Mouse (Mus musculus) frontal cortex, adult (tissue): ENCODE data around the gene Upb1.
A peak's percentile ranks its signal among the peaks of the same experiment; 100 is the strongest.
"Not testable (repeated sequence)": the region's sequence is repeated elsewhere in the genome, so short reads cannot be mapped to it uniquely, and the experiment has no call there.

Experiments used
- ATAC-seq: cut with Nextera tagmentation; 2 replicates; pipeline ENCODE4 v1.9.2; 2017; ENCODE audit warnings: mild to moderate bottlenecking, moderate library complexity, mixed read lengths; ENCODE audit not compliant: low TSS enrichment

Gene Upb1

DNA sequence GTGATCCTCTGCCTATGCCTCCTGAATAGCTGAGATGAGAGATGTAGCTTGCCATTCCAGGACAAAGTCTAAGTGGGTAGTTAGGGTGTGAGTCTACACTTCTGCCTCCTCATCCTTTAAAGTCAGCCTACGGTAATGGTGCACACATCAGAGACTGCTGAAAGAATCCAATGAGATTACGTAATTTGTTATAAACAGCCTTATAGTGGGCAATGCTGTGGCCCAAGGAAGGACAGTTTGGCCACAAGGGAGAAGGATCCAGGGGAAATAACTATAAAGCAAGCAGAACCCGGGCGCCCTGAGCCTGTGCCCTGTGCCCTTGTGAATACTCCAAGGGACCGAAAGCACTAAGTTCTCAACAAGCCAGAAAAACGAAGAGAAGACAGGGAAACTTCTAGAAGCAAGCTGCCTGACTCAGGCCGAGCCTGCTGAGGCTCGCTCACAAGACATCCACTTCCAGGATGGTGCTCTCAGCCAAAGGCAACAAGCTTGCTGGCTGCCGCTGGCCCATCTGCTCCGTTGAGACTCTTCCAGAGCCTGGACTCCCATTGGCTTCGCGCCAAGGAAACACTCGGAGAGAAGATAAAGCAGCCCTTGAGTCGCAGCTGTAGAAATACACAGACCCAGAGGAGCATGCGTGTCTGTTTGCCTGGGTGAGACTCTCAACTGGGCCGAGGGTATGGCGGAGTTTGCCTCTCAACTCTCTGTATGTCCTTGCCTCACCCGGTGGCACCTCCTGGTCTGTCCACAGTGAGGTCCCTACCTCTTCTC, 55.3 kb downstream of the Upb1 start:
- peak; percentile 90 for ATAC-seq

DNA sequence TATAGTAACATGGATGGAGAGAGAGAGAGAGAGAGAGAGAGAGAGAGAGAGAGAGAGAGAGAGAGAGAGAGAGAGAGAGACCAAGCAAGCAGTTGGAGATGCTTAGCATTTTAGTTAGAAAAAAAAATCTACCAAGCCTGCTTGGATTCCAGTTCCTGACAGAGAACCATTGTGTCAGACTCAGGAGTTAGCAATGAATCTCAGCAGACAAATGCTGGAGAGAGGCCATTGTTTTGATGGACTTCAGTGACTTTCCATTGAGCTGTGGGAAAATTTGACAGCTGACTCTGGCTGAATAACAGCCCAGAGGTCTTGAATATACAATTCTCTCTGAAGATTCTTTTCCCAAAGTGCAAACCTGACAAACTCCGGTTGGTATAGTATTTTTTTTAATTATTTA, 56.9 kb downstream of the Upb1 start:
- no peak for ATAC-seq

DNA sequence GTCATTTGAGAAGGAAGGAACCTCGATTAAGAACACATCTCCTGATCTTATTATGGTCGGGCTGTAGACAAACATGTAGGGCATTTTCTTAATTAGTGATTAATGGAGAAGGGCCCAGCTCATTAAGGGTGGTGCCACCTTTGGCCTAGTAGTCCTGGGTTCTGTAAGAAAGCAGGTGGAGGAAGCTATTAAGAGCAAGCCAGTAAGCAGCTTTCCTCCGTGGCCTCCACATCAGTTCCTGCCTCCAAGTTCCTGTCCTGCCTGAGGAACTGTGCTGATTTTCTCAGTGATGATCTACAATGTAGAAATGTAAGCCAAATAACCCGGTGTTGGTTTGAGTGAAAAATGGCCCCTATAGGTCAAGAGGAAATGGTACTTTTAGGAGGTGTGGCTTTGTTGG, 57.4 kb downstream of the Upb1 start:
- ATAC-seq: no peak

DNA sequence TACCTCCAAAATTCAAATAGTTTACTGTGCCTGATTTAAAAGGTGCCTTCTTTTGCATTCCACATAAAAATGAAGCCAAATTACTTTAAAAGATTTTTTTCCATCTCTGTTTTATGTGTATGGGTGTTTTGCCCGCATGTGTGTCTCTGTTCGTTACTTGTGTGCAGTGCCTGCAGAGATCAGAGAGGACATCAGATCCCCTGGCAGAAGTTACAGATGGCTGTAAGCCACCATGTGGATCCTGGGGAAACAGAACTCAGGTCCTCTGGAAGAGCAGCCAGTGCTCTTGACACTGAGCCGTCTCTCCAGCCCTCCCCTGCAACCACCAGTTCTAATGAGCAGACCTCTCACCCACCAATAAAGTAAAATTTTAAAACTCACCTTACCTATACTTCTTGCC, 61.8 kb downstream of the Upb1 start:
- ATAC-seq: no peak

DNA sequence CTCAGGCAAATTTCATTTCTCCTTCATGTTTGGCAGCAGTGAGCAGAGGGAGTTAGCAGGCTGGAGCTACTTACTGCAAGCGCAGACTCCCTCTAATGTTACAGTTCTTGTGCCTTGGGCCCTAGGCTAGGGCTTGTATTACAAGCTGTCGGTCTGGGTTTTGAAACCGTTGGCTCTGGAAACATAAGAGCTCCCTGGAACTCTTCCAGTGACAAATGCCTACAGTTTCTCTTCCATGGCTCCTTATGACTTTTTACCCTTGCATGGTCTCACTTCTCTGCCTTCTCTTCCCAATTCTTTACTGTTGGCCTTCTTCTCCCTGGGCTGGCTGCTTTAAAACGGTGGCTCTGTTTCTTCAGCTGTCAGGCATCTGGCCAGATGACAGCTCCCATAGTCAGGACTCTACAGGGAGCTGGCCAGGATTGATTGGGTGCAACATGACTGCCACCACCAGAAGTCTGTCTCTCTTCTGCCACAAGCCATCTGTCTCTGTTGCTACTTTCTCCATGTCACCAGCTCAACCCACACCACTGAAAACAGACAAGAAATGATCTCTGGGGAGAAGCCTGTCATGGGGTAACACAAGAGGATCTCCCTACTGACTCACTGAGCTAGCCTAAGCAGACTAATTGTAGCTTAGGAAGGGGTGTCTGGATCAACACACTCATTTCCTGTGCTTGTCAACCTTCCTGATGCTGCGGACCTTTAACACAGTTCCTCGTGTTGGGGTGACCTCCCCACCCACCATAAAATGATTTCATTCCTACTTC, 65.1 kb downstream of the Upb1 start:
- ATAC-seq: peak; percentile 67

DNA sequence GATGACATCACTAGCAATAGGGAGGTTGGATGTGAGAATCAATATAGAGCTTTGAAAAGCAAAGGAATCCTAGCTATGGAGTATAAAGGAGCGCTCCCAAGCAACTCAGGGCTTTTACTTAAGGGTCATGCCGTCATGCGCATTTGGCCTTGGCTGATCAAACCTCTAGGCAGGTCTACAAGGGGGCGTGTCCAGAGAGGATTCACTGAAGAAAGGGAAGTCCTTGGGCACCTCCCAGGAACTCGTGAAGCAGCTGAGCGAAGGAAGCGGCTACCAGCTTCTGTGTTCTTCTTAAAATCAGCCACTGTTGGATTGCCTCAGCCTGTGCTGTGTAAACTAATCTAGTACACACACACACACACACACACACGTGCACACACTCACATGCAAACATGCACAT, 72.5 kb downstream of the Upb1 start:
- no peak for ATAC-seq

DNA sequence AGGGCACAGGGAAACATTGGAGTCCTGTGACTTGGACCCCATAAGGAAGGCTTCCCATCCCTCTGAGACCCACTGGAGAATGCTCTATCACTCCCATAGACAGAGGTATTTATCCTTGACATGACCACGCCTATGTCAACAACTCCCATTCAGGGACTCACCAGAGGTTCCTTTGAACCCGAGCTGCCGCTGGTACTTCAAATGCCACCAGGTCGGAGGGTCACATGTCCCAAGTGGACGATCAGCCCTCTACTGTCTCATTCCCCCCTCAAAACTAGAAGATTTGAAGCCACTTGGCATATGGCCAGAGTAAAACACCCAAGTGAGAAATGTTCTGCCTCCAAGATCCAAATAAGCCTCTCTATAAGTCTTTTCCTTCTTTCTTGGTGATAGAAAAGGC, 73.7 kb downstream of the Upb1 start:
- ATAC-seq: no peak

DNA sequence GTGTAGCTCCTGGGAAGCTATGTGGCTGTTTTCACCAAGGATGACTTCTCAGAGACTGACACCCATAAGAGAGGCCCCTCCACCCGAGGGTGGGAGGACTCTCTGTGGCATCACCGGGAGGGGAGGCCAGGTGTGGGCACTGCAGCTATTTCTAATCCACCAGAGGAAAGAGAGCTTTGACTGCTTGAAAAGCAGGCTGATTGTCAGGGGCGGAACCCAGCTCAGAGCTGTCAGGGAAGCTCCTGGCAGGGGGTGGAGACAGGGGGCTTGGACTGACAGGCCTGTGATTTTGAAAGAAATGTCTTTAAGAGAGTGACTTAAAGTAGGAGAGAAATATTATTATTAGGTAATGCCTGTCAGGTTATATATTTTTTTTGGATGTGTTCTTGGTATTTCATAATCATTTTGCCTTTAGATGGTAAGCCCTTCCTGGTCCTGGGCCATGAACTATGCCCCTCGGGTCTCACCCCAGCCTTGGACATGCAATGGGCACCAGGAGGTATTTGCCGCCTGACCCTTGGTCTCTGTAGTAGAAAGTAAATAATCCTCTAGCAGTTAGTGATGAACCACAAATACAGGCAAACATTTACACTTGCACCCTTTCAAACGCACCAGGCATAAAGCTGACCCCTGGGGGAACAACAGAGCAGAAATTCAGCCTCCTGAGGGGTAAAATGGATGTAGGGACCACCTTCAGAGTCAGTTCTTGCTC, 74.4 kb downstream of the Upb1 start:
- not testable (repeated sequence) for ATAC-seq

DNA sequence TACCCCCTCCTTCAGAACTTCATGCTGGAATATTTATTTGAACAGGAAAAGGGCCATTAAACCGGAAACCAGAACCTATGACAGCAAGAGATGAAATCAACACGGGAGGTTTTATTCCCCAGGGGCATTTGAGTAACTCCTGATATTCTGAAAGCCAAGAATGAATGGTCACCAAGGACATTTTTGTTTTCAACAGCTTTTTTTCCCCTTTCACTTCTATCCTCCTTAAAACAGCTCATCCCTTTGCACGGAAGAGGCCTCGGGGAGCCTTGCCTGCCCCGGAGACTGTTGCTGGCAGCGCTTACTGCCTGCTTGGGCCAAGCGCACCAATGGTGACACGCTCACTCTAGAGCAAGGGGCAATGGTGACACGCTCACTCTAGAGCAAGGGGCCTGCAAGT, 76.1 kb downstream of the Upb1 start:
- ATAC-seq: no peak

DNA sequence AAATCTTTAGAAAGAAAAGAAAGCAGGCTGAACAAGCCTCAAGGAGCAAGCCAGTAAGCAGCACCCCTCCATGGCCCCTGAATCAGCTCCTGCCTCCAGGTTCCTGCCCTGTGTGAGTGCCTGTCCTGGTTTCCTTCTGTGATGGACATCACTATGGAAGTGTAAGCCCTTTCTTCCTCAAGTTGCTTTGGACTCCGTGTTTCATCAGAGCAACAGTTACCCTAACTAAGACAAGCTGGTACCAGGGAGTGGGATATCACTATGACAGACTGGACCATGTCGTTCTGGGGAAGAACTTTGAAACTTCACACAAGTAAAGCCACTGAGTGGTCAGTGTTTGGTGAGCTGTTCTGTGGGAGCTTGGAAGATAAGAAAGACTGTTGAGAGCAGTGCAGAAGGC, 79.0 kb downstream of the Upb1 start:
- no peak for ATAC-seq

DNA sequence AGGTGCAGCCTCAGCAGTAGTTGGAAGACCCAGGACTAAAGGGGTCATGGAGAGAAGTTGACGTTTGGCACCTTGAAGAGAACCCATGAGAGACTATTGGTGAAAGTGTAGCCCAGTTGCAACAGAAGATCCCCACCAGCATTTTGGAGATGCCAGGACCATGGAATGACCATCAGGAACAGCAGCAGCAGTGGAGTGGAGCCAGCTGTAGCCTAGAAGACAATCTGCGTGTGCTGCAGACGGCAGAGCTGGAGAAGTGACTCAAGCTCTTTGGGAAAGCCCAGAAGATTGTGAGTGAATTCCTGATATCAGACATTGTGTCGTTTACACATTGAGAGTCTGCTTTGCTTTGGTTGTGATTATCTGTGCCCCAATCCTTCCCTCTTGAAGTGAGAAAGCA, 80.8 kb downstream of the Upb1 start:
- no peak for ATAC-seq

DNA sequence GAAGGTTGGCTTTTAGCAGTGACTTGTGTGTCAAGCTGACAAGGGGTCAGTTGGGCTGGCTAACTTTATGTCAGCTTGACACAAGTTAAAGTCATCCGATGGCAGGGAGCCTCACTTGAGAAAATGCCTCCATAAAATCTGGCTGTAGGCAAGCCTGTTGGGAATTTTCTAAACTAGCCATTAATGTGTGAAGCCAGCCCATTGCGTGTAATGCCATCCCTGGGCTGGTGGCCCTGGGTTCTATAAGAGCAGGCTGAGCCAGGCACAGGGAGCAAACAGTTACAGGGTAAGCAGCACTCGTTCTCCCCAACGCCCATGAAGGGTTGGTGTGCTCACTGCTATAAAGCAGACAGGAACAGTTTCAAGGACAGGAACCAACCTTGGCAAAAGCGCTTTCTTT, 81.4 kb downstream of the Upb1 start:
- no peak for ATAC-seq

DNA sequence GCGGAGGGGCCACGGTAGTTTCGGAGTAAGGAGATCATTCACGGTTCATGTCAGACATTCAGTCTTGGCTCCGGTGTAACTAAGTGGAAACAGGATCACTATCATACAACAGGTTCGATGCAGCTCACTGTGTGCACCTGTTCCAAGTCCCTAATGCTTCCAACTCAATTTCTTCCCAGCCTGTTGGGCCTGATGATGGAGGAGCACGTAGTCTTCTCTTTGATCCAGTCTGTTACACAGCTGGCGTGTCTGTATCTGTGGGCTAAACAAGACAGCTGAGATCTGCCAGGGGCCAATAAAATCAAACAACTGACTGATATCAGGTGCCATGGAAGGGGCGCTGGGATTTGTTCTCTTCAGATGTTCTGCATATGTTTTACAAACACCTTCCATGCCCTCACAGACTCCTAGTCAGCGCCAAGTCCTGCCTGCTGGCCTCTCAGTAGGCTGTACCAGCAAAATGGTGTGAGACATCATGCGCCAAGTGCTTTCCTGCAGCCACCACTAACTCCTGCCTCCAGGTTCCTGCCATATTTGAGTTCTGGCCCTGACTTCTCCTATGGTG, 82.1 kb downstream of the Upb1 start:
- no peak for ATAC-seq

DNA sequence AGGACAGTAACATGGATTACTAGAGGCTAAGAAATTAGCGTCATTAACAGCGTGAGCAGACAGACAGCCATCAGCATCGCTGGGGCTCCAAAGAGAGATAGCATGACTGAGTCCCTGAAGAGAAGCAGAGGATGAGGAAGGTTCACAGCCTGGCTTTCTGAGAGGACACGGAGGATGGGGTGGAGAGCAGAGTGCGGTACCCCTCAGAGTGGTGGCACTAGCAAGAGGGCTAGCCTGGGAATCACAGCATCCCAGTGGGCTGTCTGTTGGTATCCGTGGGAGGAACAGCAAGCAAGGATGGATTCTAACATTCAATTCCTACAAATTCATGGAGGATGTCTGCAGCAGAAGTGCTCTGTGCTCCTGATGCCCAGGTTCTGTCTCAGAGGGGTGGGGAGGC, 83.2 kb downstream of the Upb1 start:
- ATAC-seq: no peak

DNA sequence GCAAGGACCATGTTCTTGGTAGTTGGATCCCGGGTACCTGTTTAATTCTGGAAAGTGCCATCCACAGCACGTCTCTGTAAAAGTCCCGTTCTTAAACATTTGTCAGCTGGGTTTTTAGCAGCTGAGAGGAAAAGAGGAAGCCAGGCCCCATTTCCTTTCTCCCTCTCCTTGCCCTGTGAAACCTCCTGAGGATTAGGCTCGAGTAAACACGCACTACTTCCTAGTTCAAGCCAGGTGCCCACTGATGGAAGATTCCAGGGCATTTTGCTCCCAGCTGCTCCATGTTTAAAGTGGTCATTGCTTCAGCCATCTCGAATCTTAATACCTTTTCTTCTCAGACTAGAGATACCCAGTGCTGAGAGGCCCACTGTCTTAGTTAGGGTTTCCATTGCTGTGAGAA, 83.9 kb downstream of the Upb1 start:
- ATAC-seq: no peak

DNA sequence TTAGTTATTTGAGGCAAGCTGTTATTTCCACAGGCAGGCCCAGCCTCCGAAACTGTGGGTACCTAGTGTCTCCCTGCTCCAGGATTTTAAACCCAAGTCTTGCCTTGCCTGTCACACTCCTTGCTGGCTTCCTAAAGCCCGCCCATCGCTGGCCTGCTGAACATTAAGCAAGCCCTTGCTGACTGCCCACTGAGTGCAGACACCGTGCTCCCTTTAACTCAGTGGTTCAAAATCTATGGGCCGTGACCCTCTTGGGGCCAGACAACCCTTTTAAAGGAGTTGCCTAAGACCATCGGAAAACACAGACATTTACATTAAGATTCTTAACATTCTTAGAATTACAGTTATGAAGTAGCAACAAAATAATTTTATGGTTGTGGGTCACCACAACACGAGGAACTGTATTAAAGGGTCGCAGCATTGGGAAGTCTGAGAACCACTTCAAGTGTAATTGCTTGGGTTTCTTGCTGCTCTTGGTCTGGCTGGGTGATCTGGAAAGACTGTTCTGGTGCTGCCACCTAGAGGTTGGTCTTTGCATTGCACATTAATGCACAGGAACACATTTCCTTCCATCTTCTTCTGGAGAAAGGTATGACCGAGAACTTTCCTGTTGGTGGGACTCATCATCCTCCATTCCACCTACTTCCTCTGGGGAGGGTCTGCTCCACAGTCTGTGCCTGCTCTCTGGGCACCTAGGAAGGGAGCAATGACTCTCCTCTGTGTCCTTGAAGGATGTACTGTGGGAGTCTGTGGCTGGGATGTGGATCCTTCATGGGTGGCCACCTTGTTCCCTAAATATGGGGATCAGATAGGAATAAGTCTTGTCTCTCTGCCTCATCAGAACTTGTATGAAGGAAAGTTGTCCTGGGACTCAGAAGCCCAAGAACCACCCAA, 85.4 kb downstream of the Upb1 start:
- ATAC-seq: peak; percentile 85

DNA sequence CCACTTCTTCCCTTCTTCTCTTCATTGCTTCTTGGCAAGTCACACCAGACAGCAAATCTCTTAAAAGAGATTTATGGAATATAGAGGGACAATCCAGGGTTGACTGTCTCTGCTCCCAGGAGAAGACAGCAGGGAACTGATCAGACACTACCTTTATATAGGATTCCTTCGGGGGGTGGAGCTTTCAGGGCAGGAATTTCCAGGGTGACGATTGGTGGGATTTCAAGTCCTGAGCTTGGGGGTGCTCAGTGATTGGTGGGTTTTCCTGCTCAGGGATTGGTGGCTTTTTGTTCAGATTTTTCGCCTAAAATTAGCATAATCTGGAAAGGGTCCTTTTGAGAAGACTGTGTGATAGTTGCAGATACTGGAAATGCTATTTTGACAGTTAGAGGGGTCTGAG, 86.2 kb downstream of the Upb1 start:
- ATAC-seq: no peak

DNA sequence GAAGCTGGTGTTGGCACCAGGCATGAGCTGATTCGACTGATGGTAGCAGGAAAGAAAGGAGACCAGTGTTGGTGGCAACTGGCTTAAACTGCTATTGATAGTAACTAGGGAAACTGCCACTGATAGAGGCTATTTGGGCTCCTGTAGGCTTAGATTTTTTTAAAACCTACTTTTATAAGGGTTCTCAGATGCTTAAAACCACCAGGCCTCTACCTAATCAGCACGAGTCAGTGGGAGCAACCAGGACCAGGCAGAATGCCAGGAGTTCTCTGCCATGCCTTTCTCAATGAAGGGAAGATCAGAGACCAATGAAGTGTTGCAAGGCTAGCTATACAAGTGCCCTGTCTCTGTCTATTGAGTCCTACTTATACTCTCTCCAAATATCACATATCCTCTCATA, 88.6 kb downstream of the Upb1 start:
- ATAC-seq: no peak

DNA sequence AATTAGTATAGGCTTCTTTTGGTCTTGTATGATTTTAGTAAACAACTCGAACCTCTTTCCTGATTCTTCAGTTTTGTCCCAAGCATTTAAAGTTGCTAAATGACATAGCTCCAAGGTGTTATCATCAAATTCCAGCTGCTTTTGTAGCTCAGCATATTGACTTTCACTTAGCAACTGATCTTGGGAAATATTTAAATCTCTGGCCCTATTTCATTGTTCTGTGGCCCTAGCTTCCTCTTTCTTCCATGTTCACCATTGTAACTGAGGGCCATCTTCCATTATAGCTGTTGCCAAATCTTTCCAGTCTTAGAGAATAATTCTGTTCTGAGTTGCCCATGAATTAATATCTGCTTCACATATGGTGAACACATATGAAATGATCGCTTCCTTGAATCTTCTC, 89.8 kb downstream of the Upb1 start:
- ATAC-seq: no peak
